Mouse (Mus musculus) cerebellum, postnatal 4 days (tissue): ENCODE measurements around the gene Rgs8.

ENCODE experiments used
- DNase-seq, 2 experiments: peaks; one replicate each; pipeline ENCODE4 v3.0.0; 2022; ENCODE audit warnings: low spot score in 2 of 2, mixed read lengths in 1 of 2

Rgs8 gene

GRCm38 (mm10) chr1:153673900-153674299, 21.1 kb downstream of the Rgs8 start:
- DNase-seq: no peak

GRCm38 (mm10) chr1:153675591-153675990, 22.8 kb downstream of the Rgs8 start:
- DNase-seq: no peak

GRCm38 (mm10) chr1:153677635-153678034, 24.8 kb downstream of the Rgs8 start:
- no peak for DNase-seq

GRCm38 (mm10) chr1:153679147-153679546, 26.3 kb downstream of the Rgs8 start:
- no peak for DNase-seq

GRCm38 (mm10) chr1:153679653-153680052, 26.8 kb downstream of the Rgs8 start:
- no peak for DNase-seq

GRCm38 (mm10) chr1:153680363-153680762, 27.5 kb downstream of the Rgs8 start:
- DNase-seq: no peak

- DNase-seq: no peak
Measured at GRCm38 (mm10) chr1:153681036-153681435, 28.2 kb downstream of the Rgs8 start.

GRCm38 (mm10) chr1:153683190-153683589, 30.4 kb downstream of the Rgs8 start:
- DNase-seq: no peak

GRCm38 (mm10) chr1:153685630-153686029, 32.8 kb downstream of the Rgs8 start:
- DNase-seq: no peak

GRCm38 (mm10) chr1:153692526-153692925, 39.7 kb downstream of the Rgs8 start:
- DNase-seq: no peak

GRCm38 (mm10) chr1:153694372-153695120, 41.7 kb downstream of the Rgs8 start:
- DNase-seq: no peak

GRCm38 (mm10) chr1:153695398-153695797, 42.6 kb downstream of the Rgs8 start:
- peak in 1 of 2 experiments; percentile 39 for DNase-seq

GRCm38 (mm10) chr1:153696093-153696492, 43.3 kb downstream of the Rgs8 start:
- DNase-seq: no peak

GRCm38 (mm10) chr1:153696541-153696940, 43.7 kb downstream of the Rgs8 start:
- no peak for DNase-seq

- DNase-seq: no peak
Measured at GRCm38 (mm10) chr1:153697581-153698251, 44.9 kb downstream of the Rgs8 start.

GRCm38 (mm10) chr1:153698311-153699084, 45.7 kb downstream of the Rgs8 start:
- no peak for DNase-seq

- DNase-seq: no peak
Measured at GRCm38 (mm10) chr1:153700448-153701063, 47.7 kb downstream of the Rgs8 start.

- no peak for DNase-seq
Measured at GRCm38 (mm10) chr1:153701461-153701860, 48.6 kb downstream of the Rgs8 start.

- no peak for DNase-seq
Measured at GRCm38 (mm10) chr1:153702166-153702852, 49.5 kb downstream of the Rgs8 start.

GRCm38 (mm10) chr1:153702853-153703410, 50.1 kb downstream of the Rgs8 start:
- no peak for DNase-seq

GRCm38 (mm10) chr1:153703445-153703991, 50.7 kb downstream of the Rgs8 start:
- DNase-seq: peak in 1 of 2 experiments; percentile 50
